Mouse (Mus musculus): ENCODE data around the gene Lyrm2.

- TF ChIP-seq POLR2A (IDR thresholded peaks at IDR 0.05; ENCODE audit: control insufficient read depth, low read depth, low read length) (no peak), CTCF (IDR thresholded peaks at IDR 0.05; ENCODE audit: control insufficient read depth, insufficient read depth, insufficient replicate concordance, low read depth, low read length) (no peak)
Measured at GRCm38 (mm10) chr4:32767471-32767870, 32.6 kb upstream of the Lyrm2 start.

All from testis, adult 2 months (tissue).